Mouse (Mus musculus) G1E (cell line): ENCODE measurements around the gene 1700042G07Rik.

Experiments
- CTCF ChIP-seq: IDR thresholded peaks from 2 replicates; pipeline ENCODE4 v1.5.1; 2012; ENCODE audit warnings: low read depth, low read length, inconsistent platforms, mixed read lengths
- GATA1 ChIP-seq: IDR thresholded peaks from 2 replicates; pipeline ENCODE4 v1.6.1; 2012; ENCODE audit warnings: borderline replicate concordance, low read length, inconsistent platforms, mixed read lengths
- POLR2AphosphoS5 ChIP-seq: IDR thresholded peaks from 2 replicates; pipeline ENCODE4 v1.6.1; 2012; ENCODE audit warnings: low read depth, low read length, inconsistent platforms; ENCODE audit not compliant: insufficient replicate concordance
- TAL1 ChIP-seq: conservative IDR thresholded peaks from 2 replicates; pipeline ENCODE4 v1.6.1; 2012; ENCODE audit warnings: low read depth, low read length, inconsistent platforms, mixed read lengths

GRCm38 (mm10) chr4:116150156-116150861 is 22.9 kb upstream of the 1700042G07Rik start:
- TF ChIP-seq CTCF: no peak
- TF ChIP-seq GATA1: no peak
- TF ChIP-seq TAL1: no peak
- no peak for TF ChIP-seq POLR2AphosphoS5
